Mouse (Mus musculus) gastrocnemius, postnatal 4 days (tissue): ENCODE measurements around the gene Actn3. TPM values are rescaled to one million over a fixed set of nuclear protein-coding genes. Genes with fewer than 3 reads are reported as not detected.

Source experiments
- DNase-seq, 2 experiments: peaks; one replicate each; pipeline ENCODE4 v3.0.0; 2021 to 2022; ENCODE audit warnings: low spot score in 2 of 2, mixed read lengths in 2 of 2
- total RNA-seq, 2 experiments: library from RNA; stranded (reverse); gene quantifications; 2 replicates each; pipeline ENCODE4 v1.2.3; 2021

Gene Actn3
- total RNA-seq, 2 experiments from 2014 or later: 1,624 to 1,725 TPM

GRCm38 (mm10) chr19:4865147-4865546, 12.6 kb downstream of the Actn3 start:
- DNase-seq: no peak

- DNase-seq: no peak
Measured at GRCm38 (mm10) chr19:4863048-4863447, 14.7 kb downstream of the Actn3 start.

- no peak for DNase-seq
Measured at GRCm38 (mm10) chr19:4859081-4859480, 18.6 kb downstream of the Actn3 start.

GRCm38 (mm10) chr19:4855951-4856350, 21.8 kb downstream of the Actn3 start:
- DNase-seq: no peak

GRCm38 (mm10) chr19:4855470-4855820, 22.3 kb downstream of the Actn3 start:
- DNase-seq: no peak

- peak; percentile 70 to 86 for DNase-seq
Measured at GRCm38 (mm10) chr19:4854552-4855469, 22.9 kb downstream of the Actn3 start, which contains the start of gene Ctsf. Ctsf (plus strand) TSS chr19:4855130.

GRCm38 (mm10) chr19:4850281-4850680, 27.4 kb downstream of the Actn3 start:
- no peak for DNase-seq

- no peak for DNase-seq
Measured at GRCm38 (mm10) chr19:4849800-4850199, 27.9 kb downstream of the Actn3 start.

GRCm38 (mm10) chr19:4847490-4847889, 30.2 kb downstream of the Actn3 start:
- DNase-seq: no peak

- no peak for DNase-seq
Measured at GRCm38 (mm10) chr19:4845846-4846245, 31.9 kb downstream of the Actn3 start.

- DNase-seq: no peak
Measured at GRCm38 (mm10) chr19:4842611-4843010, 35.1 kb downstream of the Actn3 start.

- no peak for DNase-seq
Measured at GRCm38 (mm10) chr19:4840848-4841247, 36.9 kb downstream of the Actn3 start.

- DNase-seq: peak; percentile 90 to 96
Measured at GRCm38 (mm10) chr19:4839149-4839548, 38.6 kb downstream of the Actn3 start, which contains the start of the genes Ccs and Ccdc87. Ccs (minus strand) TSS chr19:4839332. Ccdc87 (plus strand) TSS chr19:4839366.

- no peak for DNase-seq
Measured at GRCm38 (mm10) chr19:4838526-4839140, 39.1 kb downstream of the Actn3 start.

- DNase-seq: no peak
Measured at GRCm38 (mm10) chr19:4837049-4837448, 40.7 kb downstream of the Actn3 start.

GRCm38 (mm10) chr19:4836096-4836495, 41.6 kb downstream of the Actn3 start:
- DNase-seq: no peak

- DNase-seq: no peak
Measured at GRCm38 (mm10) chr19:4833977-4834376, 43.7 kb downstream of the Actn3 start.

- peak in 1 of 2 experiments; percentile 46 for DNase-seq
Measured at GRCm38 (mm10) chr19:4829156-4829555, 48.6 kb downstream of the Actn3 start.

GRCm38 (mm10) chr19:4828444-4829114, 49.1 kb downstream of the Actn3 start:
- no peak for DNase-seq

GRCm38 (mm10) chr19:4820678-4821303, 56.9 kb downstream of the Actn3 start:
- DNase-seq: peak; percentile 66 to 82

- DNase-seq: no peak
Measured at GRCm38 (mm10) chr19:4817182-4817835, 60.4 kb downstream of the Actn3 start.
